Mouse (Mus musculus) forelimb bud, embryonic 11.5 days (tissue): ENCODE measurements at regions not wholly inside any gene's neighbourhood (a gene's known extent, or its start where the extent isn't known, plus 50 kb on each side); places are given as distances from the start of the nearest gene placed in this dataset.
"Not testable (repeated sequence)": the region's sequence is repeated elsewhere in the genome, so short reads cannot be mapped to it uniquely, and the experiment has no call there.

Experiments
- DNase-seq: peaks from one replicate; pipeline ENCODE4 v3.0.0-alpha.2; 2012; ENCODE audit warnings: low read depth, low spot score

DNA sequence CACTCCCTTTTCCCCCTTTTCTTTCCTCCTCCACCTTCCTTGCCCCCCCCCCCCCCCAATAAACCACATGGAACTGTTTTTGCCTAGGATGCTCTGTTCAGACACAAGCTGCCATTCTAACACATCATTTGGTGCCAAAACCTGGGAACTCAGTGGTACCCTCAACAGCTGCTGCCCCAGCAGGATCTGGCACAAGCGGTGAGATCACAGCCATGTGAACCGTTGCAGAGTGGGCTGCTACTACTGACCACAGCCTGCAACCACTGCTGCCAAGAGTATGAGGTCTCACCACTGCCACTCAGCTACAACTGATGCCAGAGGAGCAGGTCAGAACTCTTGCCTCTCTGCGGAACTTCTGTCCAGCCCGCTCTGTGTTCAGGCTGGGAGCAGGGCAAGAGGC is 206.2 kb downstream of the Pcsk1 start:
- DNase-seq = no peak

DNA sequence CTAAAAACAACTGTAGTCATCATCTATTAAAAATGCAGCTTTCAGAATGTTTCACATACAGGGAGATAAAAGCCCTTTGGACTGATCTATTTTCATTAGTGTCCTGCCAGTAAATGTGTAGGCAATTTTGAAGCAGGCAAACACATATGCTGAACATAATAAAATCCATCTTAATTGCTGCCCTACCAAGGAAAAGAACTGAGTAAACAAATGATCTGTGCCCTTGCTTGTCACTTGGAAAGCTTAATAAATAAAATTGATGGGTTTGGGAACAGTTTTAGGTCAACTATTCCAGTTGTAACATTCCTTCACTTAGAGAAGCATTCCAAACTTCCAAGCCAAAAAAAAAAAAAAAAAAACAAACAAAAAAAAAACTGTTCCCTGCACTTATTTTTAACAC is 230.2 kb downstream of the Pcsk1 start:
- peak; percentile 2 for DNase-seq

GRCm38 (mm10) chr13:75320239-75320638 is 230.6 kb downstream of the Pcsk1 start:
- DNase-seq = no peak

GRCm38 (mm10) chr13:75337054-75337453 is 247.4 kb downstream of the Pcsk1 start:
- no peak for DNase-seq

GRCm38 (mm10) chr13:75343422-75343821 is 253.8 kb downstream of the Pcsk1 start:
- DNase-seq = no peak

DNA sequence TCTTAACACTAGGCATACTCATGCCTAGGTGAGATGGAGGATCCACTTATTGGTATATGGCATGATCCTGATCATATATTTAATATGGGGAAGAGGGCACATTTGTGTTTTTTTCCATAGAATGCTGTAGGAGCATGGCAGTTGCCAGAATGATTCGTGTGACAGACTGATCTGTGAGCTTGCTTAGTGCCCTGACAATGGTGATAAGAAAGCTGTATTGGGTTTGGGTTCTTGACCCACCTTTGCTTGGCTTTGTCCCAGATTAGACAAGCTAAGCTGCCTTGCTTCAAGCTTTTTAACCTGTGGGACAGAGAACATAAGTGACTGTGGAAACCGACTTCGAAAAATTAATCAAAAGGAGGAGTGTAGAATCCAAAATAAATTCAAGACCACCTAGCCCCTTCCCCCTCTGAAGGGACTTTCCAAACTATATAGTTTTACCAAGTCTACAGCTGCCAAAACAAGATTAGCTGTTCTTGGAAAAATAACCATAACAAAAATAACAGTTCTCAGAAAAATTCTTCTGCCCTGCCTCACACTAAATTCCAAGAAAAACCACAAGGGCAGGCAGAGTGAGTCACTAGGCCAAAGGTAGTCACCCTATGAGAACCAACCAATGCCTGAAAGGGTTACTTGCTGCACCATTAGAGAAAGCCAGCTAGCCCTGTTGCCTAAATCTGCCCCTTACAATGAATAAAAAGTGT is 277.2 kb downstream of the Pcsk1 start:
- DNase-seq = no peak

GRCm38 (mm10) chr13:75368249-75368800 is 278.7 kb downstream of the Pcsk1 start:
- DNase-seq = no peak

DNA sequence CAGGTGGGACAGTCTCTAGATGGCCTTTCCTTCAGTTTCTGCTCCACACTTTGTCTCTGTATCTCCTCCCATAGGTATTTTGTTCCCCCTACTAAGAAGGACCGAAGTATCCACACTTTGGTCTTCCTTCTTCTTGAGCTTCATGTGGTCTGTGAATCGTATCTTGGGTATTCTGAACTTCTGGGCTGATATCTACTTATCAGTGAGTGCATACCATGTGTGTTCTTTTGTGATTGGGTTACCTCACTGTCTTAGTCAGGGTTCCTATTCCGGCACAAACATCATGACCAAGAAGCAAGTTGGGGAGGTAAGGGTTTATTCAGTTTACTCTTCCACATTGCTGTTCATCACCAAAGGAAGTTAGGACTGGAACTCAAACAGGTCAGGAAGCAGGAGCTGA is 287.5 kb downstream of the Pcsk1 start:
- not testable (repeated sequence) for DNase-seq

DNA sequence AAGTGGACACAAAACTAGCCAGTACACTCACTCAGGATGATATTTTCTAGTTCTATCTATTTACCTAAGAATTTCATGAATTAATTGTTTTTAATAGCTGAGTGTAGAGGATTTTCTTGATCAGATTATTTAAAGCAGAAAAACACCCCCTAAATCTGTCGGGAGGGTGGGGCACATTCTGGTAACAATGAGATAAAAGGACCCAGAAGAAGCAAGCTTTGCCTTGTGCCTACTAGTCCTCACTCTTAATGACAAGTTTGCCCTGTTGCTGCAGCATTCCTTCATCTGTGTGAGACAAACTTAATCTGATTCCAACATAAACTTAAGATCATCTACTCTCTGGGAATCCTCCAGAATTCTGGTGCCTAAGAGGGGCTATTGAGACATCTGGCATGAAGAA is 288.1 kb downstream of the Pcsk1 start:
- DNase-seq = no peak

DNA sequence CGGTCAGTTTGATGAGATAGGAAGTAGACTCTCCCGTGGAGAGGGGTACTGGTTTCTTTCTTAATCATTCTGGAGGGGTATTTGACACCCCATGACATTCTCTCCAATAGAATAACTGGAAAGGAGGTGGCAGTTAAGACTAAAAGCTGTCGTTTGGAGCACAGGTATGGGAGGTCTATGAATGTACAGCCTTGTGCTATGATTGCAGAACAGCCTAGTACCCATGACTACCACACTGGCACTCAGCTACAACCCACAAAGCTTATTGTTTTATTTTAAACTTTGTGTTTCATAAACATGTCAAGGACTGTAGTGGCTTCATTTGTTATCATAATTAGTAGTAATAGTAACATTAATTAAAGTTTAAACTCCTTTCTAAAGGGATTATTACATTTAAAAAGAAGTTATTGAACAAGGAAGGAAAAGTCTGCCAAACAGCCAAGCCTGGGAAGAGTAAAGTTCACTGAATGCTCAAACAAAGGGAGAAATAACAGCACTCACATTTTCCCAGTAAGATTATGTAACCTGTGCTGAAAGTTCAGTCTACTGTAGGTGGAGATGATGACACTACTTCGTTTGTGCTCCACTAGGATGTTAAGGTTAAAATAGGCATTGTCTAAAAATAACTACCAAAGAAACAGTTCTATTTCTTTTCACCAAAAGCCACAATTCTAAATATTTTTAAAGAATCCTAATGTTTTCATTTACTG is 295.2 kb downstream of the Pcsk1 start:
- no peak for DNase-seq

DNA sequence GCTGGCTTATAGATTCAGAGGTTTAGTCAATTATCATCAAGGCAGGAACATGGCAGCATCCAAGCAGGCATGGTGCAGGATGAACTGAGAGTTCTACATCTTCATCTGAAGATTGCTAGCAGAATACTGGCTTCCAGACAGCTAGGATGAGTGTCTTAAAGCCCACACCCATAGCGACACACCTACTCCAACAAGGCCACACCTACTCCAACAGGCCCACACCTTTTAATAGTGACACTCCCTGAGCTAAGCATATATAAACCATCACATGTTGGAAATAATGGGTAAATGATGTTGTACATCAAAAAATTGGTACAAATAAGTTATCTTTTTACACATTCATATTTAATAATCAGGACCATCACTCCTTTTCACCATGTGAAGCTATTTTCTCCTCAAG is 299.6 kb downstream of the Pcsk1 start:
- DNase-seq = no peak

GRCm38 (mm10) chr13:75390177-75390576 is 300.6 kb downstream of the Pcsk1 start:
- no peak for DNase-seq

- not testable (repeated sequence) for DNase-seq
Measured at GRCm38 (mm10) chr13:75399846-75400245, 306.7 kb upstream of the Ell2 start.

GRCm38 (mm10) chr13:75420726-75421125 is 285.8 kb upstream of the Ell2 start:
- no peak for DNase-seq

DNA sequence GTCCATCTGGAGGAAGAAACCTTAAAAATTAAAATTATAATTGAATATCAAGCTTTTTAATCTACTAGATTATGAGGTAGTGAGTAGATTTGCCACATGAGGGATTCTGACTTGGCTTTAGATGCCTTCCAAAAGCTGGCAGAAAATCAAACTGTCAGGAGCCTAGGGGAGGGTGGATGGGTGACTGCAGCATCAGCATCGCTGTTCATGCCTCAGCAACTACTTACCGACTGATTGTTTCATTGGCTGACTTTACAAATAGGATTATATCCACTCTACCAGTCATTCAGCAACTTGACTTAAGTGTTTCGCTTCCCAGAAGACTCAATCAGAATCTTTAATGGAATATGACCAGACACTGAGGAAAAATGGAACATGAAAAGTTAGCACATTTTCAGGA is 279.6 kb upstream of the Ell2 start:
- DNase-seq = no peak

- DNase-seq = no peak
Measured at GRCm38 (mm10) chr13:75439170-75439569, 267.4 kb upstream of the Ell2 start.

- no peak for DNase-seq
Measured at GRCm38 (mm10) chr13:75440051-75440450, 266.5 kb upstream of the Ell2 start.

- peak; percentile 25 for DNase-seq
Measured at GRCm38 (mm10) chr13:75460335-75460878, 246.2 kb upstream of the Ell2 start.

DNA sequence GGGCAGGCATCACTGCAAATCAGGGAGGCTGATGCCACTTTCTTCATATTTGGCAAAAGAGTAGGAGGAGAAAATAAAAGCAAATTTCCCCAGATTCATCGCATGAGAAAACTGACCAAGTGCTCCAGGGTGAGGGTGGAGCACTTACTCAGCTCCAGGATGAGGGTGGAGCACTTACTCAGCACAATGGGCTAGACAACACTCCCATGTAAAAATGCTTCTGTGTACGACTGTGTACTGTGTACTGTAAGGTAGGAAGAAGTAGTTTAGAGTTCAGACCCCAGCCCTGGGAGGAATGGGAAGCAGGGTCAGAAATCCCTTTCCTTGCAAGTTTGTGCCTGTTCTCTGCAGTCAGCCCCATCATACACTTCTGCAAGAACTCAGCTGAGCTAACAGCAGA is 245.3 kb upstream of the Ell2 start:
- DNase-seq = no peak

DNA sequence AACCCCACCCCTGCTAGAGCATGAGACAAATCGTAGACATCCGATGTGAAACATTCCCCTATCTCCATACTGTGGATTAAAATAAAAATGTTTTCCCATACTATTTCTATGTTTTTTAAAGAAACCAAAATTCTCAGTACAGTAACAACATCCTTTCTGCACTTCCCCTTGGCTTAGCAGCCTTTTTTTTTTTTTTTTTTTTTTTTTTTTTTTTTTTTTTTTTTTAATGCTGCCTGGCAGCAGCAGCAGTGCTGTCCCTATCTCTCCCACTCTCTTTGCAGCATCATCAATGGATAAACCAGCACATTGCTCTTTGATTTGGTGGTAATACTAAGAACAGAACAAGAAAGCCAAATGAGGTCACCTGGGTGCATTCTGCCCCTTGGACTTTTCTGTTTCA is 239.3 kb upstream of the Ell2 start:
- DNase-seq = no peak

GRCm38 (mm10) chr13:75475828-75476597 is 230.5 kb upstream of the Ell2 start:
- no peak for DNase-seq
